Mouse (Mus musculus) fat pad, adult 2 months (tissue): Measurements from ENCODE around the gene Arrdc5.

ENCODE experiments used
- DNase-seq: peaks from one replicate; pipeline ENCODE4 v3.0.0-alpha.2; 2011; ENCODE audit warnings: low read depth, low spot score; ENCODE audit errors: extremely low read depth

The Arrdc5 gene

DNA sequence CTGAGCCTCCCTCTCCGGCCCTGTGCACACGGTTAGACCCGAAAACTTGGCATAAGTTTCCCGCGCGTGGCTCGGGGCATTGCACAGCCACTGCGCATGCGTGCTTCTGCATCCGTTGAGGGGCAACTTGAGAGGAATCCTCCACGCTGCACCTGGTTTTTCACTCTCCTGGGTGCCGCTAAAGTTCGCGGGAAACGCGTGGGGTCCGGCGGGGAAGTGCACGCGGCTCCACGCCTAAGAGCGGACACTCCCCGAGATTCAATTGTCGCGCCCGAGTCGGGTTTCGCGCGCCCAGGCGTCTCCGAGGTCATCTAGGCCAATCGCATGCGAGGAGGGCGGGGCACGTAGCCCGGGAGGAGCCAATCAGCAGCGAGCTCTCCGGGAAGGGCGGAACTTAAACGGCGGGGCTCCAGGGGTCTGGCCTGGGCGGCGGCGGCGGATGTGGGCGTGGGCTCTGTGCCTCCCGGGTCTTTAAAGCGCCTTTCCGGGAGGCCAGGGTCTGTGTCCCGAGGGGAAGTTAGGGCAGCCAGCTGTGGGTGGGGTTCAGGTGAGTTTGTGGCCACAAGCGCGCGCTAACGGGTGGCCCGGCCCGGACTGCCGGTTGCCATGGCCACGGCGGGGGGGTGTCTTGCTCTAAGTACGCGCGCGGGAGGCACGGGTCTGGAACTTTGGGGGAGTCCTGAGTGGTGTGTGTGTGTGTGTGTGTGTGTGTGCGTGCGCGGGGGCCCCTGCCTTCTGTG lies 3.9 kb upstream of the Arrdc5 start:
- DNase-seq = no peak

- DNase-seq = no peak
Measured at GRCm38 (mm10) chr17:56303160-56303846, 3.2 kb upstream of the Arrdc5 start, which contains the start of gene Uhrf1. Gene Uhrf1, plus strand, starts transcription at chr17:56303321.

GRCm38 (mm10) chr17:56302363-56302996 lies 2.4 kb upstream of the Arrdc5 start:
- no peak for DNase-seq

DNA sequence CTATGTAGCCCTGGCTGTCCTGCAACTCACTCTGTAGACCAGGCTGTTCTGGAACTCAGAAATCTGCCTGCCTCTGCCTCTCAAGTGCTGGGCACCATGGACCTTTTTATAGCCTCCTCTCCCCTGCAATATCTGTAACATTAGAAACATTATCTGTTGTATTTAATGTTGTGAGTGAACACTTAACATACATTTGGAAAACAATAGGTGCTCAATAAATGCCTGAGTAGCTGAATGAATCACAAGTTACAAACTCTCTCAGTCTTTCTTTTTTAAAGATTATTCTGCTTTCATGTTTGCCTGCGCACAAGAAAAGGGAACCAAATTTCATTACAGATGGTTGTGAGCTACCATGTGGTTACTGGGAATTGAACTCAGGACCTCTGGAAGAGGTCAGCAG lies 1.8 kb downstream of the Arrdc5 start:
- DNase-seq = no peak

- no peak for DNase-seq
Measured at GRCm38 (mm10) chr17:56296201-56296600, 3.9 kb downstream of the Arrdc5 start.

DNA sequence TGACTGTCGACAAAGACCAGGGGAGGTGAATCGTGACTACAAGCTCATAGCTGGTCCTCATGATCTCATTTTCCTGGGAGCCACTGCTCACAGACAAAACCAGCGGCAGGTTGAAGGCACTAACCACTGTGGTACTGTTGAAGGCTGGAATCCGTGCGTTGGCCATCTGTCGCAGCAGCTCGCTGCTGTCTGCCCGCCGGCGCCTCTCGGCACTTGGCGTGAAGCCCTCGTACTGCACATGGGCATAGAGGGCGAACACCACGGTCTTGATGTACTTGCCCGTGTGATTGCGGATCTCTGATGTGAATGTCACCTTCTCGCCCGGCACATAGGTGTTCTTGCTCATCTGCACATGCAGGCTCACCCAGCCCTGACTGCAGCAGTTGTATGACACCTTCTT lies 5.8 kb downstream of the Arrdc5 start:
- no peak for DNase-seq

DNA sequence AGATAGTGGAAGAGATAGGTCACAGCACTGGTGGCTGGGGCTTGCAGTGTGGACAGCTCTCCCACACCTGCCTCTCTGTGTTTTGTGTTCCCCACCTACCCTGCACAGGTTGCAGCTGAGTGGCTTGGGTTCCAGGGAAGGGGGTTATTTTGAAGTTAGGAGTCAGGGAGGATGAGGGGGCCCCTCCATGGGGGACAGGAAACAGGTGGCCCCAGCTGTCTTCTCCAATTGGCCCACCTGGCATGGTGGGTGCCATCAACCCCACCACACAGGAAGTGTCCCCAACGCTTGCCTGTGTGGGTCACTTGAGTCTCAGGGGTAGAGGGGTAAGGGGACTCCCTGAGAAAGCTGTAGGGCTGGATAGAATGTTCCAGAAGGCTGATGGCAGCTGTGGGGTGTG lies 6.8 kb downstream of the Arrdc5 start:
- no peak for DNase-seq

DNA sequence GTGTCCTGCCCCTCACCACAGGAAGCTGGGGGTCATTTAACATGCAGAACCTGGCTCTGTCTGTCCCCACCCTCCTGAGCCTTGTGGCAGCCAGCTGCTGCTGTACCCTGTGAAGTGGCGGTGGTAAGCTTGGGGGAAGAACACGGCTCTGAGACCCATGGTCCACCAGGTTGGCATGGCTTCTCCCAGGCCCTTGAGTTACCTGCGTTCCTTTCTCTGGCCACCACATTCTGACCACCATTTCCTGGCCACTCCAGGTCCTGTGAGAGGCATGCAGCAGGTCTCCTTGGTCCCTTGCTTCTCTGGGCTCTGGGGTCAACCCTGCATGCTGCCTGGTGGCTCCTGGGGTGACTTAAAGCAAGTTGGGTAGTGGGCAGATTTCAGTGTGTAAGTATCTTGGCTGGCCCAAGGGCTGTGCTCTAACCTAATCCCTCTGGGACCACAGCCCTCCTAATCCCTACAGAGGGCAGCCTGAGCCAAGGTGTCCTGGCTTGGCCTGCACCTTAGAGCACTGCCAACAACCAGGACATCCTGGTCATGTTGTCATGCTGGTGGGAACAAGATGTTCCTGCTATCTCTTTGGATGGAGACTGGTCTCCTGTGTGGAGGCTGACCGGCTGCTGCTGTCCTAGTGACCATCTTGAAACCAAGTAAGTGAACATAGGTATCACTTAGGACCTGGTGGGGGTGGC lies 7.4 kb downstream of the Arrdc5 start, which contains the start of gene Plin3:
Gene Plin3, minus strand, starts transcription at position 343 of the 692 bp plus-strand sequence.
- DNase-seq = no peak

GRCm38 (mm10) chr17:56291826-56292475 lies 8.1 kb downstream of the Arrdc5 start:
- no peak for DNase-seq

DNA sequence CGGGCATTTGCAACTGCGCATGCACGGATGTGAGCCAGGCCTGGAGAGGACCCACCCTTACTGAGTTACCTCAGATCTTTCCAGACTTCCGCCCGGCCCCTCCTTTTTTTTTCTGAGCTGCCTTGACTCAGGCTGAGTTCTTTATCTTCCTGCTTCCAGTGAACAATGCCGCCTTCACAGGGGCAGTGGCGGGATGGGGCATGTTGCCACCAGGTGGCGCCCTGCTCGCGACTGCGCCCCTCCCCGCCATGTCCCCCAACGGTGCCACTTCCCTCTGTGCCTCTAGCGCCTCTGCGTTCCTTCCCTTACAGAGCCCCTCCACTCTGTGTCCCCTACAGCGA lies 8.9 kb downstream of the Arrdc5 start:
- no peak for DNase-seq

GRCm38 (mm10) chr17:56290388-56291170 lies 9.5 kb downstream of the Arrdc5 start:
- DNase-seq = no peak

- no peak for DNase-seq
Measured at GRCm38 (mm10) chr17:56289371-56290331, 10.4 kb downstream of the Arrdc5 start.

- DNase-seq = no peak
Measured at GRCm38 (mm10) chr17:56288866-56289265, 11.2 kb downstream of the Arrdc5 start.

DNA sequence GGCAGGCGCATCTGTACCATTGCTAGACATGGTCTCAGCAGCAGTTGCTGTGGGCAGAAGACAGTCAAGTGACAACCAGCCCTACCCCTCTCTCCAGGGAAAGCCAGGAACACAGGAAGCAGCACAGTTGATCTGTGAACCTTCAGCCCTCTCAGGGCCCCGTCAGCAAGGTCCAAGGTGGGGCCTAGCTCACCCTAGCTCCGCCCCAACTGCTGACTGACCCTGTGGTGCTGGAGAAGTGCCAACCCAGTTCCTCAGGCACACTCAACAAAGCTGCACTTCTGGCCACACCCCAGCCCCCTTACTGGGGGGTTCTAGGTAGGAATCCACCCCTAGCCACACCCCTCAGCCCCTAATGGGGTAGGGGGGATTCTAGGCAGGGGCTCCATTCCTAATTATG lies 12.3 kb downstream of the Arrdc5 start:
- no peak for DNase-seq

- no peak for DNase-seq
Measured at GRCm38 (mm10) chr17:56285995-56286394, 14.1 kb downstream of the Arrdc5 start.

GRCm38 (mm10) chr17:56283316-56283715 lies 16.8 kb downstream of the Arrdc5 start:
- DNase-seq = no peak

DNA sequence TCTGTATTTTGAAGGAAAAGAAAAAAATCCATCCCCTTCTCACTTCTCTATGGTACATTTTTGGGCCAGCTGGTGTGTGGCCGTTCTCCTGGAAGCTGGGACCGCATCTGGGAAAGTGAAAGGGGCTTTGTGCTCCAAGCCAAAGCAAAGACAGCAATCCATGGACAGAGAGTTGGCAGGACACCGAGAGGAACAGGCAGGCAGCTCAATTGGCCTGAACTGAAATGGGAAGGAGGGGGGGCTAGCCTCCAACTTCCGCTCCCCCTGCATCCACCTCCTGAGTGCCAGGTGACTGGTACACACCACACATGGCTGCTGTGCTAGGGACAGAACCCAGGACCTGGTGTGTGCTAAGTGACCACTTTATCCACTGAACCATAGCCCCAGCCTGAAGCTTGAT lies 17.3 kb downstream of the Arrdc5 start:
- DNase-seq = no peak

GRCm38 (mm10) chr17:56281193-56281592 lies 18.9 kb downstream of the Arrdc5 start:
- DNase-seq = no peak
